Mouse (Mus musculus) megakaryocyte progenitor cell, adult 5-6 weeks (primary cell): ENCODE data around the gene Cd24a. TPM values are rescaled to one million over a fixed set of nuclear protein-coding genes. Genes with fewer than 3 reads are reported as not detected.

Source experiments
- ATAC-seq: replicated peaks from 2 replicates; pipeline ENCODE4 v1.8.0; 2016; ENCODE audit warnings: mild to moderate bottlenecking, moderate TSS enrichment, inconsistent platforms; ENCODE audit not compliant: poor library complexity
- total RNA-seq, 2 experiments: library from RNA; stranded (forward) in 1 of 2; stranded (reverse) in 1 of 2; fragments of 157-497, 149-512 nt in 1 of 2; fragments of 200-1000 nt in 1 of 2; gene quantifications; 2 replicates each; pipeline versions ENCODE4 v1.2.3 to v1.2.4; 2015 to 2017

The Cd24a gene
- total RNA-seq, 2 experiments from 2014 or later: 427 to 540 TPM

- no peak for ATAC-seq
These were observed 46.3 kb downstream of the Cd24a start for GRCm38 (mm10) chr10:43624362-43624761.

DNA sequence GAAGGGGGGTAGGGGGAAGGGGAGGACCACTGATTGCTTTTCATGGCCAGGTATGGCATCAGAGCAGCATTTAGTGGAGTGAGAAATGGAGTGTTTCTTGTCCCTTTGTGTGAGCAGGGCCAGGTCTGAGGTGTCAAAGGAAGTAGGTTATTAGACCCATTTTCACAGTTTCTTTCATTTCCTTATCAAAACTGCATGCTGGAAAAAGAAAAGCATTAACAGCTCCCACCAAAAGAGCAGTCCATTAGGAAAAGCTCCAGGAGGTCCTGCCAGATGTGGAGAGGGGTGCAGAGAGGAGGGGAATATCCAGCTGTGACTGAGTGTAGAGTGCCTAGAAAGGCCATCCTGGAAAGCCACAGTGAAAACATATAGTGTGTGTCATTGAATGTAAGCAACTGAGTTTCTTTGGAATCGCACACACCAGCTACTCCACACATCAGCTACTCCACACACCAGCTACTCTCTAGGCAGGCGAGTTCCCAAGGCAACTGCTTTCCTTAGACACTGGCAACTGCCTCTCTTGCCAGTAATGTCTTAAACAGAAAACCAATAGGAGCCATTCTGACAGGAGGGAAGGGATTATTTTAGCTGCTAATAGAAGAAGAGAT lies 46.8 kb downstream of the Cd24a start:
- ATAC-seq: no peak

DNA sequence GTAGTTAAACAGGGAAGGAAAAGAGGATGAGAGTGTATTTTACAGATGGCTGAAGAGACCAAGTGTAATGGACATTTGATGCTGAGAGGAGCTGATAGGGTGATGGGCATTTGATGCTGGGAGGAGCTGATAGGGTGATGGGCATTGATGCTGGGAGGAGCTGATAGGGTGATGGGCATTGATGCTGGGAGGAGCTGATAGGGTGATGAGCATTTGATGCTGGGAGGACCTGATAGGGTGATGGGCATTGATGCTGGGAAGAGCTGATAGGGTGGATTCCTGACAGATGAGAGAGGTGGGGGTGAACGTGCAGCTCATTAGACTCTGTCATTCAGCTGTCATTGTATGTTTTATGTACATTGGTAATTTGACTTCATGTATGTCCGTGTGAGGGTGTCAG lies 47.5 kb downstream of the Cd24a start:
- peak; percentile 94 for ATAC-seq

GRCm38 (mm10) chr10:43629216-43629615 lies 51.1 kb downstream of the Cd24a start:
- ATAC-seq: no peak

GRCm38 (mm10) chr10:43629857-43630256 lies 51.8 kb downstream of the Cd24a start:
- ATAC-seq: no peak

DNA sequence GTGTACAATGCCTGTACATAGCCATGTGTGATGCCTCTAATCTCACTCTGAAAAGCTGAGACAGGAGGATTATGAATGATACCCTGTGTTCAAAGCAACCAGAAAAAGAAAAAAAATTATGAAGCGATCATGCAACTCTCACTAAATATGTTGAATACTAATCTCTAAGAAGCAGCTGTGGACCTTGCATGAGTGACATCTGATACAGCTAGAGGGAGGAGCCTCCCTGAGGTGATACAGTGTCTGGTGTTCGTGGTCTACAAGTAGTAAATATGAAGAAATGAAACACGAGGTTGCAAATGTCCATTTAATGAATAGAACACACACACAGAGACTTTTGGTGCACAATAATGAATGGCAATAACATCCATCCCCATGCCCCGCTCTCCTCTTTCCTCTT lies 52.5 kb downstream of the Cd24a start:
- peak; percentile 90 for ATAC-seq

DNA sequence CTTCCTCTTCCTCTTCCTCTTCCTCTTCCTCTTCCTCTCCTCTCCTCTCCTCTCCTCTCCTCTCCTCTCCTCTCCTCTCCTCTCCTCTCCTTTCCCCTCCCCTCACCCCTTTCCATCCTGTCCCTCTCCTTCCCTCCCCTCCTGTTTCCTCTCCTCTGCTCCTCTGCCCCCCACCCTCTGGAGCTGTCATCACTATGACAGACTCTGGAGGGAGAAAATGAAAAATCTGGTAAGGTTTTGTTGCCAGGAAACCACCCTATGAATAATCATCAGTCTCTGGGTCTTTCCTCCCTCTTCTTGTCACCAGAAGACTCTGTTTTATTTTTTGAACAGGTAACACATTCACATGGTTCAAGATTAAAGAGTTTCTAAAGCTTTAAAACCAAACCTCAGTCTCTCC lies 53.0 kb downstream of the Cd24a start:
- ATAC-seq: no peak

GRCm38 (mm10) chr10:43631639-43632354 lies 53.7 kb downstream of the Cd24a start:
- ATAC-seq: no peak

DNA sequence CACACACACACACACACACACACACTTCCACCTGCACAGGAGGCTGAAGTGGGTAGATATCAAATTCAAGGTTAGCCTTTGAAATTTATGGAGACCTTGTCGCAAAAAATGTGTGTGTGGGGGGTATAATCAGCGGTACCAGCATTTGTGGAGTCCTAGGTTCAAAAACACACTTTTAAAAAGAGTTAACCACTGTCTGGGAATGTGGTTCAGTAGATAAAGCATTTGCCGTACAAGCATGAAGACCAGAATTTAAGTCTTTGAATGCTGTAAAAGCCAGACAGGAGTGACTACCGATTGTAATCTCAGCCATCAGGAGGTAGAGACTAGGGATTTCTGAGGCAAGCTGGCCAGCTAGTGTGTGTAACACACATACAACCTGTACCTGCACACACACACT lies 55.0 kb downstream of the Cd24a start:
- peak; percentile 50 for ATAC-seq

Other genes starting within 250 kb of the Cd24a start
- 9.4 and 10.6 TPM in 2 replicates for gene Bend3, start 99.5 kb upstream of the Cd24a start, total RNA-seq (2015)
- 4.6 and 5.5 TPM in 2 replicates for gene Bend3, start 99.5 kb upstream of the Cd24a start, total RNA-seq (2017)
- gene Gm9803, start 54.2 kb upstream of the Cd24a start, total RNA-seq (2015): 7.5 and 12.0 TPM in 2 replicates
- 12.2 TPM in 1 of 2 replicates, not detected in the other for gene Gm9803, start 54.2 kb upstream of the Cd24a start, total RNA-seq (2017)
- gene 1700021F05Rik, start 37.3 kb upstream of the Cd24a start, total RNA-seq (2015): 27.1 and 27.4 TPM in 2 replicates
- gene 1700021F05Rik, start 37.3 kb upstream of the Cd24a start, total RNA-seq (2017): 69.9 and 111 TPM in 2 replicates